Mouse (Mus musculus): ENCODE measurements around the gene Mul1. TPM values are rescaled to one million over a fixed set of nuclear protein-coding genes. Genes with fewer than 3 reads are reported as not detected.
"Not testable (repeated sequence)": the region's sequence is repeated elsewhere in the genome, so short reads cannot be mapped to it uniquely, and the experiment has no call there.

Gene Mul1
- total RNA-seq (2017): 6.3 and 10.1 TPM in 2 replicates

GRCm38 (mm10) chr4:138434347-138435316 is at the start of gene Mul1:
Mul1 (plus strand) TSS chr4:138434671.
- peak; percentile 86 to 92 for ATAC-seq (replicated peaks in 1 of 2; ENCODE audit: insufficient read depth in 1 of 2, low FRiP score in 2 of 2, low TSS enrichment in 1 of 2, low read depth in 1 of 2, poor library complexity in 2 of 2, severe bottlenecking in 2 of 2)

DNA sequence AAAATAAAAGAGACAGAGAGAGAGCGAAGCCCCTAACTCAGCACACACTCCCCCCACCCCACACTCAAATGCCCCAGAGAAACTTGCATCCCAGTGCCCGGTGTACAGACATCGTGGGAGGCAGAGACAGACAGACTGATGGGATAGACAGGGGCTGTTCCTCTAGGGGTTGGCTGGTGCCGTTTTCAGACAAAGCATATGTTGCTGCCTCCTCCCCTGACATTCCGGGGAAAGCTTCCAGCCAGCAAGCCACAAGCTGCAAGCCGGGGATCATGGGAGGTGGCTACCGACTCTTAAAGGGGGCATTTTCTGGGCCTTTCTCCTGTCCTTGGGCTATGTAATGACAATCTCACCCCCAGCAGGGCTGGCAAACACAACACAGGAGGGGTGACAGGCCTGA is 40.8 kb upstream of the Mul1 start:
- no peak for ATAC-seq (replicated peaks in 1 of 2; ENCODE audit: insufficient read depth in 1 of 2, low FRiP score in 2 of 2, low TSS enrichment in 1 of 2, low read depth in 1 of 2, poor library complexity in 2 of 2, severe bottlenecking in 2 of 2)

- no peak for ATAC-seq (replicated peaks in 1 of 2; ENCODE audit: insufficient read depth in 1 of 2, low FRiP score in 2 of 2, low TSS enrichment in 1 of 2, low read depth in 1 of 2, poor library complexity in 2 of 2, severe bottlenecking in 2 of 2)
Measured at GRCm38 (mm10) chr4:138395087-138395970, 39.1 kb upstream of the Mul1 start.

GRCm38 (mm10) chr4:138395971-138396645 is 38.4 kb upstream of the Mul1 start, which contains the start of gene Fam43b:
Fam43b (minus strand) TSS chr4:138396528.
- peak; percentile 29 to 56; a peak in 2 of 4 replicates for ATAC-seq (replicated peaks in 1 of 2; ENCODE audit: insufficient read depth in 1 of 2, low FRiP score in 2 of 2, low TSS enrichment in 1 of 2, low read depth in 1 of 2, poor library complexity in 2 of 2, severe bottlenecking in 2 of 2)

GRCm38 (mm10) chr4:138396711-138397110 is 37.8 kb upstream of the Mul1 start:
- ATAC-seq (replicated peaks in 1 of 2; ENCODE audit: insufficient read depth in 1 of 2, low FRiP score in 2 of 2, low TSS enrichment in 1 of 2, low read depth in 1 of 2, poor library complexity in 2 of 2, severe bottlenecking in 2 of 2): no peak

- ATAC-seq (replicated peaks in 1 of 2; ENCODE audit: insufficient read depth in 1 of 2, low FRiP score in 2 of 2, low TSS enrichment in 1 of 2, low read depth in 1 of 2, poor library complexity in 2 of 2, severe bottlenecking in 2 of 2): no peak; a peak in 1 of 4 replicates
Measured at GRCm38 (mm10) chr4:138404806-138405205, 29.7 kb upstream of the Mul1 start.

DNA sequence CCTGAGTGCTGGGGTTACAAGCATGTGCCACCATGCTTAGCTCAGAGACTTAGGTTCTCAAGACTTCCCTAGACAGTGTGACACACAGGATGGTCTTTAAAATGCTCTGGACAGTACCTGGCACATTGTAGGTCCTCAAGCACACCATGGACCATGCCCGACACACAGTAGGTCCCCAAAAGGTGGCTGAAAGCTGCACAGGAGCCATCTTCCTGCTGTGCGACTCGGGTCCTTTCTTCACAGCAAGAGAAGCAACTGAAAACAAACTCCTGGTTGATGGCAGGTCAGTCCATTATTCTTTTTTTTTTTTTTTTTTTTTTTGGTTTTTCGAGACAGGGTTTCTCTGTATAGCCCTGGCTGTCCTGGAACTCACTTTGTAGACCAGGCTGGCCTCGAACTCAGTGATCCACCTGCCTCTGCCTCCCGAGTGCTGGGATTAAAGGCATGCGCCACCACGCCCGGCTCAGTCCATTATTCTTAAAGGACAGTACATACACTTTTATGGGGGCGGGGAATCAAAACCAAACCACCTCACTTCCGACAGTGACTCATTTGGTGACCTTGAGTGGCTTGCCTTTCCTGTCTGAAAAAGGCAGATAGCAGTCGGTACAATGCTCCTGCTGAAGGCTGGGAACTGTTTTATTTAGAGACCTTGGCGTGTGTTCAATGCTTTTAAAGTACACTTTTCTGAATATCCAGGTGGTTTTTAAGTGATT is 26.8 kb upstream of the Mul1 start:
- peak; percentile 80 to 95 for ATAC-seq (replicated peaks in 1 of 2; ENCODE audit: insufficient read depth in 1 of 2, low FRiP score in 2 of 2, low TSS enrichment in 1 of 2, low read depth in 1 of 2, poor library complexity in 2 of 2, severe bottlenecking in 2 of 2)

- ATAC-seq (replicated peaks in 1 of 2; ENCODE audit: insufficient read depth in 1 of 2, low FRiP score in 2 of 2, low TSS enrichment in 1 of 2, low read depth in 1 of 2, poor library complexity in 2 of 2, severe bottlenecking in 2 of 2): no peak
Measured at GRCm38 (mm10) chr4:138411011-138411410, 23.5 kb upstream of the Mul1 start.

DNA sequence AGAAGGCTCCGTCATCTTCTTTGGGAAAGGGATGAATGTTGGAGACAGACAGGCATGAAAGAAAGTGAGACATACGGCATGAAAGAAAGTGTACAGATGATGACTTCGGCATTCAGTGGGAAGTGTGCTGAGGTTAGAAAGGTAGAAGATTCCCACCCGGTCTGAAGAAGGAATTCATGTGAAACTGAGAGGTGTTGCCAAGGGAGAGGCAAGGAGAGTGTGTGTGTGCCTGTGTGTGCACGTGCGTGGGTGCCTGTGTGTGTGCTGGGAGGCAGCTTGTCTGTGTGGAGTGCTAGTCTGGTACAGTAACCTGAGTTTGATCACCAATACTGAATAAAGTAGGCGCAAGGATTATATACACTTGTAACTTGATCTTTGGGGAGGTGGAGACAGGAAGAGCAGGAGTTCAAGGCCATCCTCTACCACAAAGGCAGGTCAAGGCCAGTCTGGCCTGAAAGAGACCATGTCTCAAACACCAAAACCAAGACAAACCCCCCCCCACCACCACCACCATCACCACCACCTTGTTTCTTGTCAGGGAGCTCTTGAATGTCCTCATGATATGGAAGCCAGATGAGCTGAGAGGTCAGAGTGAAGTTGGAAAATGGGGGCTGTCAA is 22.9 kb upstream of the Mul1 start:
- no peak for ATAC-seq (replicated peaks in 1 of 2; ENCODE audit: insufficient read depth in 1 of 2, low FRiP score in 2 of 2, low TSS enrichment in 1 of 2, low read depth in 1 of 2, poor library complexity in 2 of 2, severe bottlenecking in 2 of 2)

DNA sequence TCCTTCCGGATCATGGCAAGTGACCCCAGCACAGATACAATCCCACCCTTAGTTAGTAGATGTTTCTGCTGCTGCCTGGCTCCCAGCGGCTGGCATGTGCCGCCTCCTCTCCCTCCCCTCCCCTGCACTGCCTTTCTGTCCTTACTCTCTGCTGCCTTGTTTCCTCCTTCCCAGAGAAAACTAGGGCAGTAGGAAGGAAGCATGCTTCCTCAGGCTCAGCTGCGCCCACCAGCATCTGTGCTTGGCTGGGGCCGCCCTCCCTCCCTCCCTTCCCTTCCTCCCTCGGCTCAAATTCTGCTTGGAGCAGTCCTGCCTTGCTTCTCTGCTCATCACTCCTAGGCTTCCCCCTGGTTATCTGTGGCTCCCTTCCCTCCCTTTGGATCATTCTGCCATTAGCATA is 19.7 kb upstream of the Mul1 start:
- no peak for ATAC-seq (replicated peaks in 1 of 2; ENCODE audit: insufficient read depth in 1 of 2, low FRiP score in 2 of 2, low TSS enrichment in 1 of 2, low read depth in 1 of 2, poor library complexity in 2 of 2, severe bottlenecking in 2 of 2)

DNA sequence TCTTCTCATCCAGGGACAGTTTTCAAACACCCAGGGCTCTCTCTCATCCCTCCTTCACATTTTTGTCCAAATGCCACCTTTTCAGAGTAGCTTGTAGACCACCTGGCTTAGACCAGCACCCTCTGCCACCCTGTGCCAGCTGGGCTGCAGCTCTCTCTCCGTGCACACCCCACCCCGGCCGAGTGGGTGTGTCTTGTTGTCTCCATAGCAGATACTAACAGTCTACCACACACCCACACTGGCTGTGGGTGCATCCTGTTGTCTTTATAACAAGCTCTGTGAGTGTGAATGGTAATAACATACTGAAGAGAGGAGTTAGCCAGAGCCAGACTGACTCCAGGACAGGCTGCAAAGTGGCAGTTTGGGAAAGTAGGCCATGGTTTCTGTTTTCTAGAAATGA is 18.5 kb upstream of the Mul1 start:
- ATAC-seq (replicated peaks in 1 of 2; ENCODE audit: insufficient read depth in 1 of 2, low FRiP score in 2 of 2, low TSS enrichment in 1 of 2, low read depth in 1 of 2, poor library complexity in 2 of 2, severe bottlenecking in 2 of 2): no peak

DNA sequence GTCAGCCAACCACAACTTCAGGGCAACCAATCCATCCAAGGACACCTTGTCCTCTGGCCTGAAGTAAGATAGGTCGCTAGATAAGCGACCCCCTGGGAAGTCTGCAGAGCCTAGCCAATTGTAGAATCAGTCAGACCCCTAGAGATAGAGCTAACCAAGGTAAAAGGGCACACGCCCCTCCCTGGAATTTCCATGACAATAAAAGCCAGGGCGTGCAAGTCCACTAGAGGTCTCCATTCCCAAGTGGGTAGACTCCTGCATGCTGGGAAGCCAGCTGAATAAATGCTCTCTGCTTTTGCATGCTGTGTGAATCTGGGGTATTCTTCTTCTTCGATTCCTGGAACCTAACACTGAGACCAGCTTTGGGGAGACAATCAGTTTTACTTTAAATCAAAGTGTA is 18.1 kb upstream of the Mul1 start:
- ATAC-seq (replicated peaks in 1 of 2; ENCODE audit: insufficient read depth in 1 of 2, low FRiP score in 2 of 2, low TSS enrichment in 1 of 2, low read depth in 1 of 2, poor library complexity in 2 of 2, severe bottlenecking in 2 of 2): no peak

GRCm38 (mm10) chr4:138417882-138418281 is 16.6 kb upstream of the Mul1 start:
- ATAC-seq (replicated peaks in 1 of 2; ENCODE audit: insufficient read depth in 1 of 2, low FRiP score in 2 of 2, low TSS enrichment in 1 of 2, low read depth in 1 of 2, poor library complexity in 2 of 2, severe bottlenecking in 2 of 2): no peak

DNA sequence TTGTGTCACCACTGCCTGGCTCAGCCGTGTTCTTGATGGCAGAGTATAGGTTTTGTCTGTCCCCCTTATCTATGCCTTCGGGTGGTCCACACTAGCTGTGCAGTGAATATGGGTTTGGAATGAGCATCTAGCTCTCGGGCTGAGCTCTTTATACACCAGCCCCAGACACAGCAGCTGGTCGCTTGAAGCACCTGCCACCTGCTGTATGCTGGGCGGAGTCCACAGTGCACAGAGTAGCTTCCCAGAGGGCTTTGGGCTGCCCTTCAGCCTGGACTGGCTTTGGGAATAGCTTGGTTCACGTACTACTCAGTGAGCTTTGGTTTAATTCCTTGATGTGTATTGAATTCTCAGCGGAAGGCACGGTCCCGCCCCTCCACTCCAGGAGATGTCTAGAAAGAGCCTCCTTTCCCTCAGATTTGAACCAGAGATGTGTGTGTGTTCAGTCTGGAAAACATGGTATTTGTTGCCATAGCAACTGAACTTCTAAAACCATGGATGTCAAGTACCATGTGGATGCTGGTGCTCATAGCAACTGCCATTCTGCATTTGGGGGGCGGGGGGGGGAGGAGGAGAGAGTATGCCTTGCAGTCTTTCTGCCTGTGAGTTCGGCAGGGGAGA is 16.0 kb upstream of the Mul1 start:
- ATAC-seq (replicated peaks in 1 of 2; ENCODE audit: insufficient read depth in 1 of 2, low FRiP score in 2 of 2, low TSS enrichment in 1 of 2, low read depth in 1 of 2, poor library complexity in 2 of 2, severe bottlenecking in 2 of 2): no peak

GRCm38 (mm10) chr4:138425028-138425427 is 9.4 kb upstream of the Mul1 start:
- no peak for ATAC-seq (replicated peaks in 1 of 2; ENCODE audit: insufficient read depth in 1 of 2, low FRiP score in 2 of 2, low TSS enrichment in 1 of 2, low read depth in 1 of 2, poor library complexity in 2 of 2, severe bottlenecking in 2 of 2)

DNA sequence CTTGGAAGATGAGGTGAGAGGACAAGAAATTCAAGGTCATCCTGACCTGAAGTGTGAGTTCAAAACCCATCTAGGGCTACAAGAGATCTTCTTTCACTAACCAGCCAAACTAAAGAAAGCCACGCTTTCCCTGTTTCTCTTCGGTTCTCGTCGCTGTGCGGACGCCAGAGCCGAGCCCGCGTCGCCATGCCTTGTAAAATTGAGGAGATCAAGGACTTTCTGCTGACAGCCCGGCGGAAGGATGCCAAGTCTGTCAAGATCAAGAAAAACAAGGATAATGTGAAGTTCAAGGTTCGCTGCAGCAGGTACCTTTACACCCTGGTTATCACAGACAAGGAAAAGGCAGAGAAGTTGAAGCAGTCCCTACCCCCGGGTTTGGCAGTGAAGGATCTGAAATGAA is 8.9 kb upstream of the Mul1 start:
- not testable (repeated sequence) for ATAC-seq (replicated peaks in 1 of 2; ENCODE audit: insufficient read depth in 1 of 2, low FRiP score in 2 of 2, low TSS enrichment in 1 of 2, low read depth in 1 of 2, poor library complexity in 2 of 2, severe bottlenecking in 2 of 2)

All from hematopoietic stem cell, adult 5-6 weeks (primary cell).